Mouse (Mus musculus): ENCODE data around the gene Sash1.

DNA sequence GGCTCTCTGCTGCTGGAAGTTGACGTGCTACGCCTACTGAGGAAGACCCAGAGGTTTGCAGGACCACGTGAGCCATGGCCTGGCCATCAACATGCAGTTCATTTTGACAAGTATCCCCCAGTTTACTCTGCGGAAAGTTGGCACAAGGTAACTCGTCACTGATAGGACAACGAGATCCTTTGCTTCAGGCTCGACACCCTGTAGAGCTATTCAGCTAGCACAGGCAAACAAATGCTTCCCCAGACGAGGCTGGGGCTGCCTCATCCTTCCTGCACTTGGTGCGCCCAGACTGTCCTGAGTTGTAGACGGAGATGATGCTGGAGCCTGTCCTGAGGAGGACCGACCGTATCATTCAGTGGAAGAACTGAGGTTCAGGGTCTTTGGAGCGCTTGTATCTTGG lies 166.5 kb downstream of the Sash1 start:
- TF ChIP-seq CTCF (IDR thresholded peaks at IDR 0.05; ENCODE audit: extremely low read depth, insufficient read length, insufficient replicate concordance, low read depth, low read length) (no peak), POLR2A (IDR thresholded peaks at IDR 0.05; ENCODE audit: low read depth, low read length) (no peak)

Data from small intestine, adult 2 months (tissue).